Mouse (Mus musculus): Measurements from ENCODE around the gene Gnat3.
"Not testable (repeated sequence)": the region's sequence is repeated elsewhere in the genome, so short reads cannot be mapped to it uniquely, and the experiment has no call there.

The Gnat3 gene

DNA sequence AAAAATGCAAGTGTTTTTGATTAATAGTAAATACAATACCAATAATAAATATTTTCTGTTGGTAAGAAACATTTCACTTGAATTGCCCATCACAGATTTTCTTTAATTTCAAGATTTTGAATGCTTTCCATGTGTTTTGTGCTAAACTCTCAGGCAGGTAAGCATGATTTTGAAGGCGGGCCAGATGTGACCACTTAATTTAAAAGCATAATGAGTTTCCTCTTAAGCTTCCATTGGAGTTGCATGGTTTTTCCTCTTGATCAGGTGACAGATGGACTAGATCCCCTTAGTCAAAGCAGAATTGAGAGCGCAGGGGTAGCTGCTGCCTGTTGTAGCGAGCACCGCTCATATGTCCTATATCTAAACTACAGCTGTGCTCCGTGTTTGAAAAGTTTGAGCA, at the start of gene Gnat3:
TSS of gene Gnat3 (plus strand) at position 301 of the 400 bp plus-strand sequence.
- DNase-seq (ENCODE audit: low read depth, low spot score): no peak

DNA sequence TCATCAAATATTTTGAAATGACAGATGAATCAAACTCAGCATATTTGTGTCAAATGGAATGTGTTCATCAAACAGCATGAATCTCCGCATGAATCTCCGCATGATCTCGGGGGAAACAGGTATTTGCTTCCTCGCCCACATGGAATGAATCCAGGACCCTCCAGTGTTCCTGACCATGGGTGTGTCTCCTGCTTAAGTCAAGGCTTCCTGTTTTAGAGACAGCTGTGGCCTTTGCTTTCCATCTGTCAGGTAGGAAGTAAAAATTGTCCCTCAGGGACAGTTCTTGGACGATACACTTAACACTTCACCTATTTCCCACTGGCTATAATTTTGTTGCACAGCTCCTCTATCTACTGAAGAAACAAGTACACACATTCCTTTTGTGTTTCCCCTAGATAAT, 43.4 kb upstream of the Gnat3 start:
- no peak for DNase-seq (ENCODE audit: low read depth, low spot score)

DNA sequence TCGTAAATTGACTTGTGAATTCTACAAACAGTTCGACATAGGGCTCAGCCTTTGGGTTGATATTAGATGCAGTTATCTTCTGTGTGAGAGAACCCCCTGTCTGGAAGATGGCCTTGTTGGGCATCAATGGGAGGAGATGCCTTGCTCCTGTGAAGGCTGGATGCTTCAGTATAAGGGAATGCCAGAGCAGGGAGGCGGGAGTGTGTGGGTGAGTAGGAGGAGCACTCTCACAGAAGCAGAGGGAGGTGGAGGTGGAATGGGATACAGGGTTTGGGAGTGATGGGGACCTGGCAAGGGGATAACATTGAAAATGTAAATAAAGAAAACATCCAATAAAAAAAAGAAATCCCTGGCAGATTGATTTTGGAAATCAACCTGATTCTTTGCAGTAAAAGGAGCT, 38.7 kb upstream of the Gnat3 start:
- DNase-seq (ENCODE audit: low read depth, low spot score): no peak

DNA sequence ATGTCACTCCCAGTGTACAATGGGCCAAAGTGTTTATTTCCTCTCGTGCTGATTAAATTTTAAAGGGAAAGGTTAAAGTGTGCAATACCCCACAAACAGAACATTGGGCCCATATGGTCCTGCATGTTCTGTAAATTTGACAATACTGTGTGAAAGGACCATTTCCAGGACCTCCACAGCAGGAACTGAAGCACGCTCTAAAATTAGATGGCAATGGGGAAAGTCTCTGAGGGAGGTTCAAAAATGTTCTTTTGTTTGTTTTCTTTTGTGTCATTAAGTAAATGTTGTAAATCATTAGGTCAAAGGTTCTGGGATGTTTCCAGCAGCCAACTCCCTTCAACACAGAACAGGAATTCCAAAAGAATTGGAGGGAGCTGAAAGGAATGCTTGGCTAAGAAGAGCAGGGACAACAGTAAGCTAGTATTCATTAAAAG, 38.2 kb upstream of the Gnat3 start:
- DNase-seq (ENCODE audit: low read depth, low spot score): no peak

DNA sequence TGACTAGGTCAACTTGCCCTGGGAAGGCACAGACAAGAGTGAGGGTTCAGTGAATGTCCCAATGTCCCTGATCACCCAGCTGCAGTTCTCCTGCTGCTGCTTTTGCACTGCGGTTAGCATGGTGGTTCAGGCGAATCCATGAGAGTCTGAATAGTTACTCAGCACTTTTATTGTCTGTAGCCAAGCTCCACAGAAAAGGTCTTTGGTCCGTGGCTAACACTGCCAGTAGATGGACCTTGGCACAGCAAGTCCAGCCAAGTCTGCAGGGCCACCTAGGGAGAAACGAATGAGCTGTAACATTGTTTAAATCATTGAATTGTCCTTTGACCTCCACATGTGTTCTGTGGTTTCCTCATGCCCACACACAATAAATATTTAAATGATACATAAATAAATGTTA, 33.9 kb upstream of the Gnat3 start:
- no peak for DNase-seq (ENCODE audit: low read depth, low spot score)

DNA sequence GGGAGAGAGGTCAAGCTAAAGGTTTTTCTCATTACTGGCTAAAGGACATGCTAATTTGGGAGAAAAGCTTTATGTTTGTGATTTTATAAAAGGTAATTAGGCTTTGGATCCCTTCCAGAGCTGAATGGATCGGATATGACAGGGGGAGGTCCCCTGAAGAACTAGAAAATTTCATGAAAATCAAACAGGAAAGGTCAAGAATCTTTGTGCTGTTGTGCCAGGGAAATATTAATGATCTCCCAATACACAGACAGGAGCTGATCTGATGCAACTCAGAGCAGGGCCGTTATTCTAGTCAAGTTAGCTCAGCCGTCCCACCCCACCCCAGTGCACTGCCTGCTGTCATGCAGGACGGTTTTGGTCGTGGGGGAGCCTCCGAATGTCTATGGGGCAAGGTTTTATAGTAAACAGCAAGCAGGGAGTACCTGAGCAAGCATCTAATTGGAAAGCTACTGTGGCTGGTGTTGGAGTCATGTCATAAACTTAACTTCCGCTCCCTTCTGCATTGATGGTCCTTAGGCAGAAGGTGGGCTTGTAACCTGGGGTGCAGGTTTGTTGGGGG, 33.3 kb upstream of the Gnat3 start:
- DNase-seq (ENCODE audit: low read depth, low spot score): no peak

DNA sequence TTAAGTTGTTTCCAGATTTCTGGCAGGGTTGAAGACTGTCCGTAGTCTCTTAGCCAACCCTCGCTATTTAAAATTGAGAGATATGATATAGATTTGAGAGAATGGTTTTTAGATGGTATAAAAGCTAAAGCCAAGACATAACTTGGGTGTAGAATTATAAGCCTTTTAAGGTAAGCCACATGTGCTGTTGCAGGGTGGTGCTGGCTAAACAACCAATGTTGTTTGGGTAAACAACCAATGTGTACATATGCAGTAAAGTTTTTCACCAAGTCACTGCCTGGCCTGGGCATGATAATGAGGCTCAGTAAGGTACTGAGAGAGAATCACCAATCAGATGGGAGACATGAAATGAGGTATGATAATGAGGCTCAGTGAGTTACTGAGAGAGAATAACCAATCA, 30.8 kb upstream of the Gnat3 start:
- not testable (repeated sequence) for DNase-seq (ENCODE audit: low read depth, low spot score)

DNA sequence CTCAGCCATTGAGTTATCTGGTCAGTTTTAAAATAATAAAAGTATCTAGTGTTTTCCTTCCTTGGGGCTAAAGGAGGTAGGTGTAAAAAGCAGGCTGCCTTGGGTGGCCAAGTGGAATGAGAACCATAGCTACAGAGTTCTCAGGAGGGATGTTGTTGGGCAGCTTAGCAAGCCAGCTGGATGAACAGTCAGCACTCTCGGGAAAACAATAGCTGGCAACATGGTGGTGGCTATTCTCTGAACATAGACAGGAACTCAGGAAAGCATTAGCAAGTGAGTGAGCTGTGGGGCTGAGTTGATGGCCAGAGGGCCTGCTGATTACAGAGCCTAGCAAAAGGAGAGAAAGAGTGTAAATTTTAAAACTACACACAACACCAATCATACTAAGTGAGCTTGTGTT, 27.8 kb upstream of the Gnat3 start:
- no peak for DNase-seq (ENCODE audit: low read depth, low spot score)

DNA sequence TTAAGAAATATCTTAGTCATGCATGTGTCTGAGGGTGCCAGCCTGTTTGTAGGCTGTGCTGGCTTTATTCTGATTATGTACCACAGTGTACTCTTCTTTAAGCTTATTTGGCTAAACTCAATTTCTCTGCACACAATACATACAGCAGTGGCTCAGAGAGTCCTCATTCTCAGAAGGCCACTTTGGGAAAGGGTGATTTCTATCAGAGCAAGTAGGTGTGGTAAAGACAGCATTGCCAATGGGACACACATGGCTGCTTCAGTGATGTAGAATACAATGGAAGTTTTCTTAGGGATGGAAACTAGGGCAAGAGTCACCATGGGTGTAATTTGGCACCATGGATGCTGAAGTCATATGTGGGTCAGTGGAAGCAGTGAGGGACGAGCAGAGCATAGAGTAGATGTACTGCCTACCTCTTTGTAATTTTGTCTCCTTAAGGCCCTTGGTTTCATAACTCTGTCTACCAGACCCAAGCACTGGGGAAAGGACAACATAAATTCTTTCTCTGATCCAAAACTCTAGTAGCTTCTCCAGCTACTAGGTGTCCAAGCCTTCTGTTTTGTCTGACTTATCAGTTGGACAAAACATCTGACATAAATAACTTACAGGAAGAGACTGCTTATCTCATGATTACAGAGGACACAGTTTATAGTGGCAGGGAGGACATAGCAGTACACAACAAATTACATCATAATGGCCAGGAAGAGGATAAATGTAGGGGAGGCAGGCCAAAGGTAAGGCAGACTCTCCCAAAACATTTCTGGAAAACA, 24.0 kb upstream of the Gnat3 start:
- DNase-seq (ENCODE audit: low read depth, low spot score): no peak

DNA sequence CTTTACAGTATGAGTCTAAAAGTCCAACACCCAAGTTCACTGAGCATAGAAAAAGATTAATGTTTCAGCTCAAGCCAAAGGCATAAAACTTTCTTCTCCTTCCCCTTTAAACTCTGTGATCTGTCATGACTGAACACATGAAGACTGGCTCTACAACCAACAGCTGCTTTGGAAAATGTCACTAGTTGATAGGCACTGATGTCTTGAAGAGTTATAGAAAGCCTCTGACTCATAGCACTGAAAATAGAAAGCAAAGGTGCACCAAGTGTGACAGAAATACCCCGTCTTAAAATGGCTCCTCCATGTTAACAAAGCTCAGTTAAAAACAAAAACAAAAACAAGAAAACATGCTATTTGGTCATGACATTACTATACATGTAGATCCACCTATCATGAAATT, 5.9 kb upstream of the Gnat3 start:
- no peak for DNase-seq (ENCODE audit: low read depth, low spot score)

DNA sequence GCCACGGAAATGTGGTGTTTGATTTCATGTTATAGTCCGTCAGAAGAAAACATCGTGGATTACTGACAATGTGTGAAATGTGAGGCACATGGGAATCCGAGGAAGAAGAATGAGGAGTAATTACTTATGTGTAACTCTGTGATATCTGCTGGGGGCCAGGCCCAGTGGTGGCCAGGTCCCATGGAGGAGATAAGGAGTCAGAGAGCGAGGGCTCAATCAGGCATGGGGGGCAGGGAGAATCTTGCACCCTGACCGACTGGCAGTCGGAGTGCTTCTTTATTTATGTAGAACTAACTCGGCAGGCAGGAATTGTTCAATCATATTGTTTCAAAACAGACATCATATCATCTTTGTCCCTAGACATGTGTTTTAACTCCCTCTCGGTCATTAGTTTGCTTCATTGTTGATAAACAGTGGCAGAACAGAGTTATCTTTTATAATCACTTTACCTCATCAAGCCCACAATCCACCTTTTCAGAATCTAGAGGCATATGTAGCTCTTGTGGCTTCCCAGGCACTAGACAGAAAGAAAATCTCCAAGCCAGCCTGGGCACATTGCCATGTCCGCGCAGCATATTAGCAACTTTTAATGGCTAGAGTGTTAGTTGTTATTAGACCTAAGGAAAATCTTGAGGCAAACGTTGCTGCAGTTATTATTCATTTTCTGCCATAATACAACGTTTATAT, 7.5 kb downstream of the Gnat3 start:
- DNase-seq (ENCODE audit: low read depth, low spot score): no peak

DNA sequence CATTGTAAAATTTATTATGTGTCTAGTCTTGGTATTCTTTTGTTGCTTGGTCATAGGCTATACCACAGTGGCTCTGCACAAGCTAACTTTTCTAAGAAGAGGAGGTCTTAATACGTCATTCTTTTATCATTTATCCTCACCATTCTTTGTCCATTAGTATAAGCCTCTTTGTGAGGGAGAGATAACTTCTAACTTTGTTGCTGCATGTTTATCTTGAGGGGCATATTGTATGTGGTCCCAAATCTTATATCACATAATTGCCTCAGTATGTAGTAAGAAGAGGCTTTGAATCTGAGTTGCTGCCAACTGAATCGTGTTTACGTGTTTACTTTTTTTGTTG, 8.0 kb downstream of the Gnat3 start:
- DNase-seq (ENCODE audit: low read depth, low spot score): no peak

DNA sequence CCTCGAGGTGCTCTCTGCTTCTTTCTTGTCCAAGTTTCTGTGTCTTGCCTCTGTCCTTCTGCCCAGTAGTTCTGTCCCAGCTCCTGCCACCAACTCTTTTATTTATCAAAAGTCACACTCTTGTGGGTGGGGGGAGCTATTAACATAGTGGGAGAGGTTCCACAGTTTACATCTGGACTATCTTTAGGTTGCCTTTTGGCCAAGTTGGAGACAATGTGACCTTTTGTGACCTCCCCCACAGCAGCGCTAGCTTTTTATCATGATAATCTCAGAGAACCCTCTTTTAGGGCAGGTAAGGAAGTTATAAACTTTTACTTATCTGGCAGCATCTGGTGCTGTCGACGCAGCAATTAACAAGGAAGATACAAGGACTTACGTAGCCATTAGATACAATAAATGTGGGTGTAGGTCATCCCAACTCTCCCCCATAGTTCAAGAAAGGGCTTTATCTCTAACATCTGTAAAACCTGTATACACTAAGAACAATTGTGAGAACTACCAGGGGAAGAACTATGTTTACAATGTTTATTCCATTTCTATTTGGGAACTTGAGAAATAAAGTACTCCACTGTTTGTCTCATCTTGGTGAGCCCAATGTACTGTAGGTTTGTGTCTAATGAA, 18.3 kb downstream of the Gnat3 start:
- no peak for DNase-seq (ENCODE audit: low read depth, low spot score)

DNA sequence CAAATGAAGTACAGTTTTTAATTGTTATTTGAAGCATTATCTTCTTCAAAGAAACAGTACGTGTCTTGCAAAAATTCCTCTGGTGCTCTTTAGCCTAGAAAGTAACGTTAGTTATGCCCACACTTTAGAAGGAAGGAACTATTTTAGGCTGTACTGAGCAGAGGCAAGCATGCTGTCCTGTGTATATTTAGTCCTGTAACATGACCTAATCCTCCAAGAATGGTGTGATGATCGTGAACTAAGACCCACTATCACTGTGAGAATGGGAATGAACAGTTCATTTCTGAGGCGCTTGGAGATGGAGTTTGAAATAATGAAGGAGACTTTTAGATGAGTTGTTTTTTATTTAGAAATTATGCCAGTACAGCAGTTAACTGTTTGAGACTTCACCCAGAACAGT, 20.4 kb downstream of the Gnat3 start:
- DNase-seq (ENCODE audit: low read depth, low spot score): no peak

DNA sequence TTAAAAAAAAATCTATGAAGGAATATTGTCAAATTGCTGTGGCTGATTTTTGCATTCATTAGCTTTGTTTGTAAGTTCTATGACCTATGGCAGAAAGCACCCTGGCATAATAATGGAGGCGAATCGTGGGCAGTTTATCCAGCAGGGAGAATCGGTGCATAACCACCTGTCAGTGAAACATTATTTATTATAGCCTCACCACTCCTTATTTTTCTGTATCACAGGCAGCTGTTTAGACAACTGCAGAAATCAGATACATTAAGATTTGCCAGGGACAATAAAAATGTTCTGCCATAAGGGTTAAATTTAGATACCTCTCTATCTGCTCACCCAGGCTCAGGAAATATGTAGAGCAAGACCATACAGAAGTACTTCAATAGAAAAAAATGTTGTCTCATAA, 22.2 kb downstream of the Gnat3 start:
- no peak for DNase-seq (ENCODE audit: low read depth, low spot score)

DNA sequence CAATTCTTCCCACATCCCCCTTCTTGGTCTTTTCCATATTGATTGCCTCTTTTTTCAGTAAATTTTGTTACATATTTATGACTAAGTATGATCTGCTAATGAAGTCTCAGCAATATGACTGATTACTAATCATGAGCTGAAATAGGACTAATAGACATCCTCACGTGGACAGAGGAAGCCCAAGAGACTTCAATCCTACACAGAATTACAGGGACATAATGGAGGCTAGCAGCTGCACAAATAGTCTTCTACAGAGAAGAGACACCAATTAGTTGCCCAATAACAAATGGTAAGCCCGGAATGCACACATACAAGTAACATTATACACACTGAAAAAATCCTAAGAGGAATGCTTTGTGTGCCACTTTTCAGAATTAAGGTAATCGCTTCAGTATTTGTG, 24.3 kb downstream of the Gnat3 start:
- no peak for DNase-seq (ENCODE audit: low read depth, low spot score)

DNA sequence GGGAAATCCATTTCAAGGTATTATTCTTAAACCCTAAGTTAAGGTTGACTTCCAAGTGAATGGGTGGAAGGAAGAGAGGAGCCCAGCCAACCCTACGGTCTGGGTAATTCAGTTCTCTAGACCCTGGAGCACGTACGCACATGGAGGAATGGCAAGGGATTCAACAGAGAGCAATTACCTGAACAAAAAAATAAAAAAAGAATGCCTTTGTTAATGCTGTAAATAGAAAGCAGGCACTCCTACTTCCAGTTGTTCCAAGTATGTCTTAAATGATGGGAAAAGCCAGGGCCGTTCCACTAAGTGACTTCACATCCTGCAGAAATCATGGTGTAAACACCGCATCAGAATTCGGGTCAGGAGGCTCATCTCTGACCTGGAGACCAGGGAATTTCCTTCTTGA, 28.3 kb downstream of the Gnat3 start:
- no peak for DNase-seq (ENCODE audit: low read depth, low spot score)

DNA sequence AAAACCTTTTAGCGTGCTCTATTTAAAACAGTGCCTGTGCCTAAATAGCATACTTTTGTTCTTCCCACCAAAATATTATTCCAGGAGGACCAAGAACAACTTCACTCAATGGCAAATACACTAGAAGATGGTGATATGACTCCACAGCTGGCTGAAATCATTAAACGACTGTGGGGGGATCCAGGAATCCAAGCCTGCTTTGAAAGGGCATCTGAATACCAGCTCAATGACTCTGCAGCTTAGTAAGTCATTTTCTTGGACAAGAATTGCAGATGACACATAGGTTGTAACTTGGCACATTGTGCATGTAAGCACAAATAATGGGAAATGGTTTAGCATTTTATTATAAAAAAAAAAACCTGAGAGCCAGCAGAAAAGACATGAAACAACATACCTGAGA, 37.2 kb downstream of the Gnat3 start:
- no peak for DNase-seq (ENCODE audit: low read depth, low spot score)

DNA sequence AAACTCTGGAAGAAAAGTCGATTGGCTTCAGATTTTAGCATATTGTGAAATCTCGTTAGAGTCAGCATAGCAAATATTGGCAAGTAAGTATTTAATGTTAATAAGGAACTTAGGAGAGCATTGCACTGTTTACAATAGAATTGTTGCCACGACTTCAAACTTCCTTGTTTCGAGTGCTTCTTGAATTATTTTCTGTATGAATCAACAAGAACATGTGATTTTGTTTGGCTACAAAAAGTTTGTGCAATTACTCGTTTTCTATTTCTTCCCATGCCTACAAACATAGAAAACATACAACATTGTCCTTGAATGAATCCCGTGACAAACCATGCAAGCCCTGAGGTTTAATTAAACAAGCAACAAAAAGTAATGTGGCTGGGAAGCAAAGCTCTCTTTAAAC, 37.8 kb downstream of the Gnat3 start:
- DNase-seq (ENCODE audit: low read depth, low spot score): no peak

DNA sequence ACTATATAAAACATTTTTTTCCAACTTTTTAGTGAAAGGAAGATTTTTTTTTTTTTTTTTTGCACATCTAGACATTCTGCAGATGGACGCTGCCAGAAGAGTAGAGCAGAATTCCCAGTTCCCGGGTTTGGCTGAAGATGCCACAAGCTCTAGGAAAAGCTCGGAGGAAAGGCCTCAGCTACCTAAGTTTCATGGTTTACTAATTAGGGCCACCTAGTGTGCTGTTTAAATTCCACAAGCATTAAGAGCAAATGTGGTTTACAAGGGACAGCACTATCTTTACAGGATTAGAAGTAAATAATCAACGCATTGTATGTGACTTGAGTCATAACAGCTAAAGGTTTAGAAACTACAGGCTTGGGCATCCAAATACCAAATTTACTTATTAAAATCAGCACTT, 39.3 kb downstream of the Gnat3 start:
- DNase-seq (ENCODE audit: low read depth, low spot score): no peak

DNA sequence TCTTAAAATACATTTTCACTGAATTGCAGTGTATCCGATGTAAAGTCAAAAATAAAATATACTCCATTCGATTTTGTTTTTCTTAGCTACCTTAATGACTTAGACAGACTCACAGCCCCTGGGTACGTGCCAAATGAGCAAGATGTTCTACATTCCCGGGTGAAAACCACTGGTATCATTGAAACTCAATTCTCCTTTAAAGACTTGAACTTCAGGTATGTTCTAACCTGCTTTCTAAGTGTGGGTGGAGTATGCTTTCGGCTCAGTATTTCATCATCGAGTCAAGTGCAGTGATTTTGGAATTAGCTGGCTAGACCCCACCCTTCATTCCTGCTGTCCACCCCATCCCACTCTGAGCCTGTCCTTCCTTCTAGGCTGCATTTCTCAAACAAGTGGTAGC, 41.3 kb downstream of the Gnat3 start:
- no peak for DNase-seq (ENCODE audit: low read depth, low spot score)

DNA sequence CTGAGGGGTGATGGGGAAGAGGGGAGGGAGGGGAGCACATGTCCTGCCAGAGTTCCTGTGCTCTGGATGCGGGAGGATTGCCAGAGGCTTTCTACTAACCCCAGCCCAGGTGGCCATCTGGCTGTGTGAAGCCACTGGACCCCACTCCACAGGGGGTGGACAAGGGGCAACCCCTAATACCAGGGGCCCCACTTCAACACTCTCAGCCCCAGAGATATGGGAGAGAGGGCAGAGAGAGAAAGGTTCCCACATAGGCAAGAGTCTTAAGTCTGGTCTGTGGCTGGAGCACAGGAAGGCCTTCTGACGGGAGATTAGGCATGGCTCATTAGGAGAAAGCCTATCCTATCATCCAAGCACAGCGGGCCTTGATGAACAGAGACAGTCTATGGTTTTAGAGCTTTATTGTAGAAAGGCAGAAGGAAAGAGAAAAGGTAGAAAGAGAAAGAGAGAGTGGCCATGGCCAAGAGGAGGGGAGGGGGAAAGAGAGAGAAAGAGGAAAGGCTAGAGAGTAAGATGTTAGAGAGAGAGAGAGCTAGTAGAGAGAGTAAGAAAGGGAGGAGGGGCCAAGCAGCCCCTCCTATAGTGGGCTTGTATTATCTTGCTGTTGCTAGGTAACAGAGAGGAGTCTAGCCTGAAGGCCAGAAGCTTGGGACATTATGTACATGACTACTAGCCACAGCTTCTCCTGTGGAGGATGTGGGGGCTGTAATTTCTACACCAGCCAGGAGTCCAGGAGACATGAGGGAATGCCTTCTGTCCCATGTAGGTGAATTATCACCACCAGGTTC, 42.7 kb downstream of the Gnat3 start:
- no peak for DNase-seq (ENCODE audit: low read depth, low spot score)
